16 mouse cellular contexts compared by ENCODE assay signal in the genomic region with DNA sequence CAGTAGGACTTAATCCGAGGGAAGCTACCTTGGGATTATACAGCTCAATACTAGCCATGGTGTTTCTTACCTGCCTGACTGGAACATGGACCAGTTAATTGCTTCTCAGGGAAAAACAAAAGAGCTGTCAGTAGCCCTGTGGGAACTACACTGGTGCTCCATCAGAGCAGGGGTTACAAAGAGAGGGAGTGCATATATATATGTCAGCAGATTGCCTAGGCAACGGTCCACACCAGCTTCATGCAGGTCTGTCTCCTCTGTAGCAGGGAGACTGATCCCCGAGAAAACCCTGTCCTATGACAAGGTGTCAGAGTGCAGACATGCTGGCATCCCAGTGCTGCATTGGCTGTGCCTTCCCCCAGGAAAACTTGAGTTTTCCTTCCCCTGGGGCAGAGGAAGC.
DNase-seq lines count a peak whose midpoint lies in the region; ATAC-seq lines count a peak whose summit lies in the region.
"Had no signal": no experiment of that assay in that cellular context is flagged by ENCODE, and none has a peak within 500 bp of the region (broad histone marks: within the 10 kb centered on the region; RNA-seq: fewer than 3 reads in every experiment).

No protein-coding gene starts in this region.

- no peak overlapping the region for H3K9ac ChIP-seq in forebrain, embryonic 14.5 days (ENCODE audit: low read length)
- no peak overlapping the region for H3K9ac ChIP-seq in hindbrain, embryonic 15.5 days
- no peak overlapping the region for H3K9ac ChIP-seq in midbrain, embryonic 14.5 days (replicated peaks; ENCODE audit: low read length)
- no peak overlapping the region for H3K9ac ChIP-seq in liver, embryonic 11.5 days (ENCODE audit: low read depth, low read length)
- H3K9ac ChIP-seq: lung, embryonic 14.5 days had no signal

- H3K9me3 ChIP-seq in embryonic facial prominence, embryonic 10.5 days: no peaks in the 10 kb centered on the region
- no peaks in the 10 kb centered on the region for H3K9me3 ChIP-seq in forebrain, embryonic 14.5 days (replicated peaks; ENCODE audit: control insufficient read depth, low read length)
- H3K9me3 ChIP-seq in hindbrain, embryonic 15.5 days: no peaks in the 10 kb centered on the region
- H3K9me3 ChIP-seq in midbrain, embryonic 14.5 days (ENCODE audit: control insufficient read depth, low read length): no peaks in the 10 kb centered on the region
- no peaks in the 10 kb centered on the region for H3K9me3 ChIP-seq in liver, embryonic 11.5 days (ENCODE audit: control insufficient read depth, low read length)

- peak overlapping the region; percentile 68; the same call in 1 of the 2 replicates for H3K27ac ChIP-seq in embryonic facial prominence, embryonic 10.5 days (replicated peaks)
- peak overlapping the region; percentile 33; the same call in 1 of the 2 replicates for H3K27ac ChIP-seq in forebrain, embryonic 14.5 days (ENCODE audit: low read depth, low read length)
- peak overlapping the region; percentile 10; the same call in 1 of the 2 replicates for H3K27ac ChIP-seq in hindbrain, embryonic 15.5 days (replicated peaks)
- H3K27ac ChIP-seq in midbrain, embryonic 14.5 days (replicated peaks; ENCODE audit: low read depth, low read length): peak overlapping the region; percentile 71; the same call in 1 of the 2 replicates
- no peak overlapping the region for H3K27ac ChIP-seq in liver, embryonic 11.5 days (ENCODE audit: low read depth, low read length)

- H3K4me1 ChIP-seq in embryonic facial prominence, embryonic 10.5 days: peaks cover 66% of the 10 kb centered on the region
- H3K4me1 ChIP-seq in forebrain, embryonic 14.5 days (ENCODE audit: control insufficient read depth, insufficient read depth, low read length): peaks cover 20% of the 10 kb centered on the region
- H3K4me1 ChIP-seq in hindbrain, embryonic 15.5 days (replicated peaks): peaks cover 40% of the 10 kb centered on the region
- peaks cover 31% of the 10 kb centered on the region for H3K4me1 ChIP-seq in midbrain, embryonic 14.5 days (ENCODE audit: control insufficient read depth, insufficient read depth, low read length)
- H3K4me1 ChIP-seq in liver, embryonic 11.5 days (replicated peaks; ENCODE audit: control insufficient read depth, insufficient read depth, low read length): 0 out of 2 replicates have a peak, but pooled peaks cover 6% of the 10 kb centered on the region

- H3K4me2 ChIP-seq in forebrain, embryonic 14.5 days (ENCODE audit: low read length): no peak overlapping the region
- H3K4me2 ChIP-seq in hindbrain, embryonic 15.5 days: no peak overlapping the region
- H3K4me2 ChIP-seq in midbrain, embryonic 14.5 days (ENCODE audit: low read length): no peak overlapping the region
- H3K4me2 ChIP-seq in liver, embryonic 11.5 days: no peak overlapping the region
- H3K4me2 ChIP-seq: lung, embryonic 14.5 days had no signal

- WGBS in embryonic facial prominence, embryonic 10.5 days: 54% methylated on average over 3 of the region's 3 CpGs
- 10% methylated on average over 3 of the region's 3 CpGs for WGBS in forebrain, embryonic 14.5 days
- WGBS in hindbrain, embryonic 15.5 days: 17% methylated on average over 3 of the region's 3 CpGs
- WGBS in midbrain, embryonic 14.5 days: 17% methylated on average over 3 of the region's 3 CpGs
- WGBS in liver, embryonic 11.5 days: 68% methylated on average over 3 of the region's 3 CpGs

- no peak for DNase-seq in embryonic facial prominence, embryonic 10.5 days (ENCODE audit: low spot score)
- DNase-seq in forebrain, embryonic 14.5 days (ENCODE audit: low spot score): no peak
- DNase-seq in midbrain, embryonic 14.5 days: no peak
- no peak for DNase-seq in liver, embryonic 11.5 days (ENCODE audit: low spot score)
- no peak for DNase-seq in right cerebral cortex, adult 2 months (ENCODE audit: low spot score in 2 of 2)
- no peak for DNase-seq in lung, postnatal 25 days (ENCODE audit: low spot score)
- DNase-seq: cerebellum, adult 2 months; embryo, embryonic 11 days; heart, adult 18-20 months; heart, postnatal 10 days; kidney, postnatal 36 days; lung, embryonic 14.5 days; right cerebral cortex, postnatal 4 days had no signal

- no peaks in the 10 kb centered on the region for H3K36me3 ChIP-seq in embryonic facial prominence, embryonic 10.5 days (replicated peaks)
- no peaks in the 10 kb centered on the region for H3K36me3 ChIP-seq in forebrain, embryonic 14.5 days (ENCODE audit: control insufficient read depth, insufficient read depth, low read length)
- no peaks in the 10 kb centered on the region for H3K36me3 ChIP-seq in hindbrain, embryonic 15.5 days
- no peaks in the 10 kb centered on the region for H3K36me3 ChIP-seq in midbrain, embryonic 14.5 days (ENCODE audit: control insufficient read depth, insufficient read depth, low read length)
- no peaks in the 10 kb centered on the region for H3K36me3 ChIP-seq in liver, embryonic 11.5 days (ENCODE audit: control insufficient read depth, insufficient read depth, low read length)

- H3K4me3 ChIP-seq in embryonic facial prominence, embryonic 10.5 days: no peak overlapping the region
- H3K4me3 ChIP-seq in forebrain, embryonic 14.5 days (ENCODE audit: low read depth, low read length): no peak overlapping the region
- H3K4me3 ChIP-seq in hindbrain, embryonic 15.5 days: no peak overlapping the region
- H3K4me3 ChIP-seq in midbrain, embryonic 14.5 days (replicated peaks; ENCODE audit: low read depth, low read length): no peak overlapping the region
- H3K4me3 ChIP-seq in liver, embryonic 11.5 days (ENCODE audit: low read depth, low read length): no peak overlapping the region
- H3K4me3 ChIP-seq: myocyte had no signal

- H3K27me3 ChIP-seq in embryonic facial prominence, embryonic 10.5 days (replicated peaks; ENCODE audit: low read depth, poor library complexity, severe bottlenecking): no peaks in the 10 kb centered on the region
- no peaks in the 10 kb centered on the region for H3K27me3 ChIP-seq in forebrain, embryonic 14.5 days (replicated peaks; ENCODE audit: control insufficient read depth, insufficient read depth, low read length)
- H3K27me3 ChIP-seq in hindbrain, embryonic 15.5 days: no peaks in the 10 kb centered on the region
- H3K27me3 ChIP-seq in midbrain, embryonic 14.5 days (ENCODE audit: control insufficient read depth, insufficient read depth, low read length): no peaks in the 10 kb centered on the region
- no peaks in the 10 kb centered on the region for H3K27me3 ChIP-seq in liver, embryonic 11.5 days (replicated peaks; ENCODE audit: control insufficient read depth, insufficient read depth, low read length)

- peak; percentile 21; the same call in 1 of the 2 replicates for ATAC-seq in forebrain, embryonic 14.5 days
- peak; percentile 35; the same call in 1 of the 2 replicates for ATAC-seq in hindbrain, embryonic 15.5 days (ENCODE audit: low FRiP score, low read depth)
- no peak for ATAC-seq in midbrain, embryonic 14.5 days (ENCODE audit: low FRiP score, low TSS enrichment)
- no peak for ATAC-seq in liver, embryonic 11.5 days (replicated peaks; ENCODE audit: low FRiP score)
- ATAC-seq: intestine, embryonic 16.5 days had no signal

Comparison
In these comparisons a context has a peak if more than half of its experiments do, and no peak if none do; other contexts are left out.
1. ATAC-seq: peak in forebrain, embryonic 14.5 days (single experiment) and hindbrain, embryonic 15.5 days (single experiment); none in midbrain, embryonic 14.5 days (single experiment) and liver, embryonic 11.5 days (single experiment).